Mouse (Mus musculus) hindbrain, embryonic 12.5 days (tissue): Measurements from ENCODE around the gene Gtf2a1l. TPM values are rescaled to one million over a fixed set of nuclear protein-coding genes. Genes with fewer than 3 reads are reported as not detected.

Experiments used
- ATAC-seq: fragments of 200-750 bp; cut with Nextera tagmentation; 2 replicates; pipeline ENCODE4 v1.8.0; 2017; ENCODE audit warnings: moderate TSS enrichment; ENCODE audit not compliant: low FRiP score
- H3K27ac ChIP-seq: fragments of 300-500 bp; sonication (generic); 2 replicates; pipeline ENCODE4 v1.5.1; 2016; ENCODE audit warnings: mild to moderate bottlenecking
- H3K27me3 ChIP-seq: fragments of 300-500 bp; sonication (generic); 2 replicates; pipeline ENCODE4 v1.6.1; 2016; ENCODE audit warnings: mild to moderate bottlenecking
- H3K36me3 ChIP-seq: fragments of 300-500 bp; sonication (generic); 2 replicates; pipeline ENCODE4 v1.6.1; 2016; ENCODE audit warnings: mild to moderate bottlenecking
- H3K4me1 ChIP-seq: fragments of 300-500 bp; sonication (generic); 2 replicates; pipeline ENCODE4 v1.6.1; 2016
- H3K4me2 ChIP-seq: fragments of 300-500 bp; sonication (generic); replicated peaks from 2 replicates; pipeline ENCODE4 v1.6.1; 2016; ENCODE audit warnings: mild to moderate bottlenecking
- H3K4me3 ChIP-seq: fragments of 300-500 bp; sonication (generic); 2 replicates; pipeline ENCODE4 v1.5.1; 2016; ENCODE audit warnings: mild to moderate bottlenecking
- H3K9ac ChIP-seq: fragments of 300-500 bp; sonication (generic); 2 replicates; pipeline ENCODE4 v1.6.1; 2016; ENCODE audit warnings: mild to moderate bottlenecking, moderate library complexity
- H3K9me3 ChIP-seq: fragments of 300-500 bp; sonication (generic); replicated peaks from 2 replicates; pipeline ENCODE4 v1.6.1; 2016; ENCODE audit warnings: mild to moderate bottlenecking
- WGBS: fragments of 180-500 bp; shearing (Covaris S2); methylation state at CpG from one replicate; pipeline ENCODE4 v1.1.7; 2016; 5-methylcytosine and 5-hydroxymethylcytosine counted together
- polyA plus RNA-seq: library from polyadenylated mRNA; unstranded; fragments of >200 nt; fragmentation: Nextera tagmentation; extraction: Ambion mirVana; gene quantifications from 2 replicates; pipeline ENCODE4 v1.2.1, GENCODE M21; 2016

Gtf2a1l gene
- polyA plus RNA-seq, 1 experiment from 2014 or later: 0.72 TPM

DNA sequence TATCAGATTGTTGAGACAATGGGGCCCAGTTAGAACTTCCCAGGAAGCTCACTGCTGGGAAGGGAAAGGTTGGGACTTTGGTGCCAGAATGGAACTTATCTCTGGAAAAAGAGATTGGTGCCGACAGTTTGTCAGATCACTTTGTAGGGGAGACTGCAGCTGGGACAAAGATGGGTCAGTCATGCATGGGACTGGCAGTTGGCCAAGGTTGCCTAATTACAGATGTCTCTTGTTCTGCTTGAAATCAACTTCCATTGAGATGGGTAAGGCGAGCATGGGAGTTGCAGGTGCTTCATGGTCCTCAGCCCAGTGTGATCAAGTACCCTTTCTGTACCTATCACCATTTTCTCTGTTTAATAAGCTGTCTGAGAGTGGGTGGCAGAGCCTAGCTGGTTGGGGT lies 2.4 kb upstream of the Gtf2a1l start:
- 67% methylated on average over 2 of the region's 2 CpGs for WGBS

GRCm38 (mm10) chr17:88669921-88670320 lies 1.5 kb downstream of the Gtf2a1l start:
- Histone ChIP-seq H3K9ac (no peak overlapping the region), H3K27me3 (no peaks in the 10 kb centered on the region), H3K4me2 (no peak overlapping the region), H3K36me3 (no peaks in the 10 kb centered on the region), H3K4me3 (no peak overlapping the region), H3K4me1 (peaks cover 2% of the 10 kb centered on the region; the same call in 1 of the 2 replicates), H3K27ac (no peak overlapping the region), H3K9me3 (no peaks in the 10 kb centered on the region)
- no peak for ATAC-seq
- WGBS: 50% methylated on average over 2 of the region's 2 CpGs

More for the DNA sequence above, 2.4 kb upstream of the Gtf2a1l start:
- Histone ChIP-seq H3K9me3 (no peaks in the 10 kb centered on the region), H3K9ac (no peak overlapping the region), H3K36me3 (no peaks in the 10 kb centered on the region), H3K4me3 (no peak overlapping the region), H3K4me2 (no peak overlapping the region), H3K4me1 (peaks cover 2% of the 10 kb centered on the region; the same call in 1 of the 2 replicates), H3K27me3 (no peaks in the 10 kb centered on the region), H3K27ac (no peak overlapping the region)
- ATAC-seq: no peak

GRCm38 (mm10) chr17:88670800-88671199 lies 2.3 kb downstream of the Gtf2a1l start:
- H3K4me3 ChIP-seq: no peak overlapping the region
- H3K9me3 ChIP-seq: no peaks in the 10 kb centered on the region
- no peak overlapping the region for H3K27ac ChIP-seq
- peaks cover 2% of the 10 kb centered on the region; the same call in 1 of the 2 replicates for H3K4me1 ChIP-seq
- no peaks in the 10 kb centered on the region for H3K27me3 ChIP-seq
- H3K9ac ChIP-seq: no peak overlapping the region
- no peak for ATAC-seq
- no peaks in the 10 kb centered on the region for H3K36me3 ChIP-seq
- WGBS: 66% methylated on average over 4 of the region's 4 CpGs
- H3K4me2 ChIP-seq: no peak overlapping the region

GRCm38 (mm10) chr17:88675310-88676309 lies 7.2 kb downstream of the Gtf2a1l start:
- Histone ChIP-seq H3K27ac (no peak overlapping the region), H3K4me2 (no peak overlapping the region), H3K36me3 (no peaks in the 10 kb centered on the region), H3K4me1 (no peaks in the 10 kb centered on the region), H3K9ac (no peak overlapping the region), H3K9me3 (no peaks in the 10 kb centered on the region), H3K27me3 (no peaks in the 10 kb centered on the region), H3K4me3 (no peak overlapping the region)
- WGBS: 93% methylated on average over 23 of the region's 23 CpGs
- no peak for ATAC-seq

DNA sequence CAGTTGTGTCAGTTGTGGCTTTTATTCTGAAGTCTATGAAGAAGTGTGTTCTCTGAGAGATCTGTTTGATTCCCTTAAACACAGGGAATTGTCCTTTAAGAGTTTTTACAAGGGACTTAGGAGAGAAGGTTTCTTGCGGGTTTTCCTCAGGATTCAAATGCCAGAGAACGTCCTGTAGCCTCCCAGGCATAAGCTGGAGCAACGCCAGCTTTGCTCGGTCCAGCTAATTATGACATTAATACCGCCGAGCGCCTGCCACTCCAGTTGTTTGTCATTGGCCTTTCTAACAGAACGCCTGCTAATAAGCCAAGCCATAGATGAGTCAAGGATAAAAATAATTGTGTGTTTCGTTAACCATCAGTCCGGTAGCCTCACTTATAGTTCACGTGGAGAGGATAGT lies 19.8 kb downstream of the Gtf2a1l start:
- H3K4me1 ChIP-seq: no peaks in the 10 kb centered on the region
- H3K9ac ChIP-seq: no peak overlapping the region
- 72% methylated on average over 11 of the region's 11 CpGs for WGBS
- H3K27ac ChIP-seq: no peak overlapping the region
- no peak overlapping the region for H3K4me2 ChIP-seq
- H3K4me3 ChIP-seq: no peak overlapping the region
- no peaks in the 10 kb centered on the region for H3K27me3 ChIP-seq
- H3K9me3 ChIP-seq: no peaks in the 10 kb centered on the region
- H3K36me3 ChIP-seq: no peaks in the 10 kb centered on the region
- ATAC-seq: no peak

GRCm38 (mm10) chr17:88696656-88697333 lies 28.3 kb downstream of the Gtf2a1l start:
- H3K4me2 ChIP-seq: no peak overlapping the region
- peak overlapping the region; percentile 25 for H3K27ac ChIP-seq
- H3K27me3 ChIP-seq: 0 out of 2 replicates have a peak, but pooled peaks cover 2% of the 10 kb centered on the region
- no peaks in the 10 kb centered on the region for H3K9me3 ChIP-seq
- no peak overlapping the region for H3K4me3 ChIP-seq
- peaks cover 7% of the 10 kb centered on the region; the same call in 1 of the 2 replicates for H3K4me1 ChIP-seq
- WGBS: 44% methylated on average over 9 of the region's 9 CpGs
- ATAC-seq: peak; percentile 52; the same call in 1 of the 2 replicates
- no peak overlapping the region for H3K9ac ChIP-seq
- no peaks in the 10 kb centered on the region for H3K36me3 ChIP-seq

DNA sequence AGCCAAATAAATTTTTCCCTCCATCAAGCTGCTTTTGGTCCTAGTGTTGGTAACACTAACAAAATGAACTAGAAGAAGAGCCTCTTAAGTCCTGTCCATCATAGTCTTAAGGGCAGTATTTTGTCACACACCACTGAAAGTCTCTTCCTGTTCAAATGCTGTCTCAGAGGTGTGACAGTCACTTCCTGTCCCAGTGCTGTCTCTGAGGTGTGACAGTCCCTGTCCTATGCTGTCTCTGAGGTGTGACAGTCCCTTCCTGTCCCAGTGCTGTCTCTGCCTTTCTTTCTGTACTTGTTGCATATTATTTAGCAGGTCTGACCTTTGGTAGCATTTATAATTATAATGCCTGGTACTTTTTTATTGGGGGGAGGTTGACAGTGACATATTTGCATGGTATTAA lies 32.4 kb downstream of the Gtf2a1l start:
- peaks cover 7% of the 10 kb centered on the region; the same call in 1 of the 2 replicates for H3K4me1 ChIP-seq
- ATAC-seq: no peak
- H3K9me3 ChIP-seq: no peaks in the 10 kb centered on the region
- no peak overlapping the region for H3K4me3 ChIP-seq
- no peak overlapping the region for H3K4me2 ChIP-seq
- H3K27me3 ChIP-seq: no peaks in the 10 kb centered on the region
- no peak overlapping the region for H3K9ac ChIP-seq
- H3K27ac ChIP-seq: no peak overlapping the region
- no peaks in the 10 kb centered on the region for H3K36me3 ChIP-seq

DNA sequence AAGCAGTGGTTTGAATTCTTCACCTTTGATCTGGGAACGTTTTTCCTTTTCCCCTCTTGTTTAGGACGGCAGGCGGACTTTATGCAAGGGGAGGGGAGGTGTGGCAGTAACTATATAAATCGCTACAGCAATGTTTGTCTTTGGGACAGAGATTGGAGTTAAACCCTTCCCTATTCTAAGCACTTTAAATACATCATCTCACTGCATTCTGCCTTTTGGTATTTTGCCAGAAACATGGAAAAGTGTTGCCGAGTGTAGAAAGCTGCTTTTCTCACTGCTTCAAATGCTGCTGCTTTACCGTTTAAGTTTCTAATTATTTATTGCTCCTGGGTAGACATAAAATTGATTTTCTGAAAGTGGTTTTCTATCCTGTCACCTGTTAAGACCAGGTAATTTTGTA lies 33.9 kb downstream of the Gtf2a1l start:
- no peaks in the 10 kb centered on the region for H3K9me3 ChIP-seq
- 44% methylated on average over 6 of the region's 6 CpGs for WGBS
- no peak for ATAC-seq
- H3K27ac ChIP-seq: no peak overlapping the region
- peaks cover 2% of the 10 kb centered on the region; the same call in 1 of the 2 replicates for H3K4me1 ChIP-seq
- no peaks in the 10 kb centered on the region for H3K27me3 ChIP-seq
- H3K4me2 ChIP-seq: no peak overlapping the region
- H3K4me3 ChIP-seq: no peak overlapping the region
- H3K9ac ChIP-seq: no peak overlapping the region
- H3K36me3 ChIP-seq: no peaks in the 10 kb centered on the region

GRCm38 (mm10) chr17:88703112-88703511 lies 34.7 kb downstream of the Gtf2a1l start:
- no peak overlapping the region for H3K27ac ChIP-seq
- ATAC-seq: no peak
- no peaks in the 10 kb centered on the region for H3K36me3 ChIP-seq
- no peaks in the 10 kb centered on the region for H3K9me3 ChIP-seq
- H3K9ac ChIP-seq: no peak overlapping the region
- no peak overlapping the region for H3K4me3 ChIP-seq
- peaks cover 2% of the 10 kb centered on the region; the same call in 1 of the 2 replicates for H3K4me1 ChIP-seq
- 45% methylated on average over 4 of the region's 4 CpGs for WGBS
- no peaks in the 10 kb centered on the region for H3K27me3 ChIP-seq
- H3K4me2 ChIP-seq: no peak overlapping the region

DNA sequence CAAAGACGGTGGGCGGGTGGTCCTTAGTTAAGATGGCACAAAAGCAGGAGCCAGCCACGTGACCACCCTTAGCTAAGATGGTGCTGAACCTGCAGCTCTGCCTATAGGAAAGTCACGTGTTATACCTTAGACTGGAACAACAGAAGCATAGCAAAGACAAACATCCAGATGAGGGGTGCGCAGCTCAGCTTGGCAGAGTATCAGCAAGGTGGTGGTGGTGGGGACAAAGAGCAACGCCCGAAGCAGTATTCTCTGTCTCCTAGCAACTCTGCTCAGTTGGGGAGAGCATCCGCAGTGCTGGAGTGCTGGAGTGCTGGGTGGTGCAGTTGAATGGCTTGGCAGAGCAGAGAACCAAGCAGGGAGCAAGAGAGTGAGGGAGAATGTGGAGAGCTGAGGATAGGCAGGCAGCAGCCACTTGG lies 37.8 kb downstream of the Gtf2a1l start:
- no peak overlapping the region for H3K4me2 ChIP-seq
- 31% methylated on average over 8 of the region's 8 CpGs for WGBS
- H3K27ac ChIP-seq: no peak overlapping the region
- peaks cover 2% of the 10 kb centered on the region; the same call in 1 of the 2 replicates for H3K4me1 ChIP-seq
- H3K9ac ChIP-seq: no peak overlapping the region
- no peaks in the 10 kb centered on the region for H3K36me3 ChIP-seq
- no peaks in the 10 kb centered on the region for H3K27me3 ChIP-seq
- ATAC-seq: peak; percentile 74
- no peaks in the 10 kb centered on the region for H3K9me3 ChIP-seq
- no peak overlapping the region for H3K4me3 ChIP-seq

GRCm38 (mm10) chr17:88749646-88750045 lies 81.2 kb downstream of the Gtf2a1l start:
- Histone ChIP-seq H3K4me1 (peaks cover 22% of the 10 kb centered on the region), H3K9me3 (no peaks in the 10 kb centered on the region), H3K27me3 (no peaks in the 10 kb centered on the region), H3K9ac (no peak overlapping the region), H3K4me3 (no peak overlapping the region), H3K36me3 (no peaks in the 10 kb centered on the region), H3K4me2 (no peak overlapping the region), H3K27ac (no peak overlapping the region)
- no peak for ATAC-seq
- 65% methylated on average over 8 of the region's 8 CpGs for WGBS

- peak overlapping the region; percentile 30; the same call in 1 of the 2 replicates for H3K4me2 ChIP-seq
- peaks cover 35% of the 10 kb centered on the region for H3K4me1 ChIP-seq
- WGBS: 8% methylated on average over 17 of the region's 17 CpGs
- no peak overlapping the region for H3K9ac ChIP-seq
- no peak overlapping the region for H3K27ac ChIP-seq
- H3K9me3 ChIP-seq: no peaks in the 10 kb centered on the region
- peak; percentile 62 for ATAC-seq
- H3K36me3 ChIP-seq: no peaks in the 10 kb centered on the region
- H3K4me3 ChIP-seq: no peak overlapping the region
- H3K27me3 ChIP-seq: no peaks in the 10 kb centered on the region
These were observed 84.5 kb downstream of the Gtf2a1l start for GRCm38 (mm10) chr17:88752827-88753471.
